Mouse (Mus musculus): Measurements from ENCODE around the gene Gm21973. TPM values are rescaled to one million over a fixed set of nuclear protein-coding genes. Genes with fewer than 3 reads are reported as not detected.

The Gm21973 gene
- polyA plus RNA-seq, 1 experiment from 2014 or later = not detected

GRCm38 (mm10) chr15:10410881-10411280 lies 85.7 kb downstream of the Gm21973 start:
- 79% methylated on average over 2 of the region's 2 CpGs for WGBS

GRCm38 (mm10) chr15:10413656-10414055 lies 88.5 kb downstream of the Gm21973 start:
- H3K4me1 ChIP-seq = no peaks in the 10 kb centered on the region
- 80% methylated on average over 6 of the region's 6 CpGs for WGBS
- H3K9ac ChIP-seq = no peak overlapping the region
- no peaks in the 10 kb centered on the region for H3K27me3 ChIP-seq
- no peaks in the 10 kb centered on the region for H3K36me3 ChIP-seq
- H3K9me3 ChIP-seq = no peaks in the 10 kb centered on the region
- H3K27ac ChIP-seq = no peak overlapping the region
- no peak for ATAC-seq (ENCODE audit: borderline replicate concordance, extremely low read depth, low FRiP score, low TSS enrichment)
- H3K4me2 ChIP-seq = no peak overlapping the region
- H3K4me3 ChIP-seq = no peak overlapping the region

More at GRCm38 (mm10) chr15:10410881-10411280, 85.7 kb downstream of the Gm21973 start:
- H3K27me3 ChIP-seq = no peaks in the 10 kb centered on the region
- no peak overlapping the region for H3K4me3 ChIP-seq
- no peaks in the 10 kb centered on the region for H3K4me1 ChIP-seq
- H3K4me2 ChIP-seq = no peak overlapping the region
- H3K27ac ChIP-seq = no peak overlapping the region
- no peaks in the 10 kb centered on the region for H3K36me3 ChIP-seq
- no peak overlapping the region for H3K9ac ChIP-seq
- no peaks in the 10 kb centered on the region for H3K9me3 ChIP-seq
- ATAC-seq (ENCODE audit: borderline replicate concordance, extremely low read depth, low FRiP score, low TSS enrichment) = no peak

- Histone ChIP-seq H3K27me3 (no peaks in the 10 kb centered on the region), H3K9ac (no peak overlapping the region), H3K4me1 (no peaks in the 10 kb centered on the region), H3K27ac (no peak overlapping the region), H3K36me3 (no peaks in the 10 kb centered on the region), H3K4me2 (no peak overlapping the region), H3K4me3 (no peak overlapping the region), H3K9me3 (no peaks in the 10 kb centered on the region)
- no peak for ATAC-seq (ENCODE audit: borderline replicate concordance, extremely low read depth, low FRiP score, low TSS enrichment)
- WGBS = 43% methylated on average over 7 of the region's 7 CpGs
Measured at GRCm38 (mm10) chr15:10421138-10421784, 96.1 kb downstream of the Gm21973 start.

- H3K9ac ChIP-seq = no peak overlapping the region
- no peak overlapping the region for H3K4me2 ChIP-seq
- no peaks in the 10 kb centered on the region for H3K4me1 ChIP-seq
- H3K36me3 ChIP-seq = no peaks in the 10 kb centered on the region
- no peak for ATAC-seq (ENCODE audit: borderline replicate concordance, extremely low read depth, low FRiP score, low TSS enrichment)
- no peak overlapping the region for H3K27ac ChIP-seq
- H3K9me3 ChIP-seq = no peaks in the 10 kb centered on the region
- 79% methylated on average over 1 of the region's 1 CpGs for WGBS
- H3K27me3 ChIP-seq = no peaks in the 10 kb centered on the region
- no peak overlapping the region for H3K4me3 ChIP-seq
Measured at GRCm38 (mm10) chr15:10421785-10422144, 96.6 kb downstream of the Gm21973 start.

Other genes with a start within 250 kb of the Gm21973 start
- 0.20 and 0.35 TPM in 2 replicates for gene Prlr, start 148.1 kb upstream of the Gm21973 start, polyA plus RNA-seq (2015; fragmentation: Nextera tagmentation; extraction: Ambion mirVana)
- gene Agxt2, start 33.2 kb downstream of the Gm21973 start, polyA plus RNA-seq (2015; fragmentation: Nextera tagmentation; extraction: Ambion mirVana) = not detected in 2 replicates
- 13.3 and 13.4 TPM in 2 replicates for gene Dnajc21, start 145.1 kb downstream of the Gm21973 start, polyA plus RNA-seq (2015; fragmentation: Nextera tagmentation; extraction: Ambion mirVana)
- gene Brix1, start 160.6 kb downstream of the Gm21973 start, polyA plus RNA-seq (2015; fragmentation: Nextera tagmentation; extraction: Ambion mirVana) = 97.1 and 103 TPM in 2 replicates
- gene Rad1, start 160.6 kb downstream of the Gm21973 start, polyA plus RNA-seq (2015; fragmentation: Nextera tagmentation; extraction: Ambion mirVana) = 31.4 and 36.2 TPM in 2 replicates
- gene Ttc23l, start 233.3 kb downstream of the Gm21973 start, polyA plus RNA-seq (2015; fragmentation: Nextera tagmentation; extraction: Ambion mirVana) = not detected in 2 replicates

Data from lung, embryonic 15.5 days (tissue).